Mouse (Mus musculus) left cerebral cortex, adult 11 months (tissue): ENCODE data around the gene Tmtc2.

Experiments
- DNase-seq: peaks from one replicate; pipeline ENCODE4 v3.0.0; 2022; ENCODE audit warnings: low spot score

Gene Tmtc2

GRCm38 (mm10) chr10:105416601-105417000 is 157.7 kb downstream of the Tmtc2 start:
- no peak for DNase-seq

GRCm38 (mm10) chr10:105405856-105406527 is 168.3 kb downstream of the Tmtc2 start:
- DNase-seq: no peak

- DNase-seq: no peak
Measured at GRCm38 (mm10) chr10:105403931-105404330, 170.3 kb downstream of the Tmtc2 start.

- DNase-seq: no peak
Measured at GRCm38 (mm10) chr10:105402481-105402779, 171.8 kb downstream of the Tmtc2 start.

- no peak for DNase-seq
Measured at GRCm38 (mm10) chr10:105401754-105402480, 172.3 kb downstream of the Tmtc2 start.

GRCm38 (mm10) chr10:105399316-105399715 is 174.9 kb downstream of the Tmtc2 start:
- DNase-seq: no peak

GRCm38 (mm10) chr10:105384065-105384464 is 190.2 kb downstream of the Tmtc2 start:
- no peak for DNase-seq

- no peak for DNase-seq
Measured at GRCm38 (mm10) chr10:105381705-105382104, 192.5 kb downstream of the Tmtc2 start.

- DNase-seq: no peak
Measured at GRCm38 (mm10) chr10:105381202-105381601, 193.0 kb downstream of the Tmtc2 start.

GRCm38 (mm10) chr10:105380584-105380983 is 193.7 kb downstream of the Tmtc2 start:
- DNase-seq: no peak

- DNase-seq: no peak
Measured at GRCm38 (mm10) chr10:105377711-105378110, 196.5 kb downstream of the Tmtc2 start.

GRCm38 (mm10) chr10:105373265-105373664 is 201.0 kb downstream of the Tmtc2 start:
- no peak for DNase-seq

- no peak for DNase-seq
Measured at GRCm38 (mm10) chr10:105368242-105368641, 206.0 kb downstream of the Tmtc2 start.

GRCm38 (mm10) chr10:105364480-105364879 is 209.8 kb downstream of the Tmtc2 start:
- no peak for DNase-seq

GRCm38 (mm10) chr10:105350301-105350700 is 223.9 kb downstream of the Tmtc2 start:
- no peak for DNase-seq

- DNase-seq: no peak
Measured at GRCm38 (mm10) chr10:105345920-105346319, 228.3 kb downstream of the Tmtc2 start.

- DNase-seq: no peak
Measured at GRCm38 (mm10) chr10:105332856-105333255, 241.4 kb downstream of the Tmtc2 start.

- DNase-seq: no peak
Measured at GRCm38 (mm10) chr10:105330327-105330726, 243.9 kb downstream of the Tmtc2 start.

GRCm38 (mm10) chr10:105323646-105324192 is 250.5 kb downstream of the Tmtc2 start:
- no peak for DNase-seq

GRCm38 (mm10) chr10:105319299-105320057 is 254.8 kb downstream of the Tmtc2 start:
- no peak for DNase-seq

GRCm38 (mm10) chr10:105318869-105319268 is 255.4 kb downstream of the Tmtc2 start:
- no peak for DNase-seq

GRCm38 (mm10) chr10:105312986-105313385 is 261.3 kb downstream of the Tmtc2 start:
- no peak for DNase-seq

GRCm38 (mm10) chr10:105297560-105297959 is 276.7 kb downstream of the Tmtc2 start:
- no peak for DNase-seq
